Mouse (Mus musculus) heart, postnatal 0 days (tissue): ENCODE results near the gene Mif4gd. TPM values are rescaled to one million over a fixed set of nuclear protein-coding genes. Genes with fewer than 3 reads are reported as not detected.

Experiments used
- ATAC-seq: fragments of 200-750 bp; cut with Nextera tagmentation; 2 replicates; pipeline ENCODE4 v1.8.0; 2017; ENCODE audit warnings: low read depth, moderate number of reproducible peaks, moderate library complexity; ENCODE audit not compliant: insufficient read depth
- DNase-seq: peaks from one replicate; pipeline ENCODE4 v3.0.0-alpha.2; 2016; ENCODE audit warnings: low spot score
- H3K27ac ChIP-seq: fragments of 300-500 bp; sonication (generic); 2 replicates; pipeline ENCODE4 v1.5.1; 2014; ENCODE audit warnings: low read depth, mild to moderate bottlenecking
- H3K27me3 ChIP-seq: fragments of 300-500 bp; sonication (generic); 2 replicates; pipeline ENCODE4 v1.6.1; 2014; ENCODE audit warnings: low read length, mixed read lengths; ENCODE audit not compliant: control insufficient read depth, insufficient read depth
- H3K36me3 ChIP-seq: fragments of 300-500 bp; sonication (generic); replicated peaks from 2 replicates; pipeline ENCODE4 v1.6.1; 2014; ENCODE audit warnings: low read length, mixed read lengths; ENCODE audit not compliant: control insufficient read depth, insufficient read depth
- H3K4me1 ChIP-seq: fragments of 300-500 bp; sonication (generic); 2 replicates; pipeline ENCODE4 v1.6.1; 2014; ENCODE audit warnings: antibody characterized with exemption; ENCODE audit not compliant: control insufficient read depth, insufficient read depth
- H3K4me2 ChIP-seq: fragments of 300-500 bp; sonication (generic); 2 replicates; pipeline ENCODE4 v1.6.1; 2014; ENCODE audit warnings: low read depth, mild to moderate bottlenecking, low read length, moderate library complexity
- H3K4me3 ChIP-seq: fragments of 300-500 bp; sonication (generic); 2 replicates; pipeline ENCODE4 v1.5.1; 2014; ENCODE audit warnings: low read depth, low read length
- H3K9ac ChIP-seq: fragments of 300-500 bp; sonication (generic); replicated peaks from 2 replicates; pipeline ENCODE4 v1.6.1; 2014; ENCODE audit warnings: low read depth, low read length, mixed read lengths
- H3K9me3 ChIP-seq: fragments of 300-500 bp; sonication (generic); replicated peaks from 2 replicates; pipeline ENCODE4 v1.6.1; 2016; ENCODE audit warnings: low read length; ENCODE audit not compliant: control insufficient read depth
- CTCF ChIP-seq: IDR thresholded peaks from 2 replicates; pipeline ENCODE4 v1.5.1; 2016; ENCODE audit warnings: antibody characterized with exemption, control low read depth, low read depth
- EP300 ChIP-seq: IDR thresholded peaks from 2 replicates; pipeline ENCODE4 v1.6.1; 2016; ENCODE audit warnings: antibody characterized with exemption, low read depth
- WGBS: fragments of 180-500 bp; shearing (Covaris S2); extraction: QIAGEN DNeasy Blood & Tissue Kit; methylation state at CpG from one replicate; pipeline ENCODE4 v1.1.7; 2014; 5-methylcytosine and 5-hydroxymethylcytosine counted together
- polyA plus RNA-seq: library from polyadenylated mRNA; unstranded; fragments of >200 nt; fragmentation: Nextera tagmentation; extraction: Ambion mirVana; gene quantifications from 2 replicates; pipeline ENCODE4 v1.2.1, GENCODE M21; 2015
- total RNA-seq: library from RNA; depleted of rRNA; stranded (reverse); fragments of >200 nt; gene quantifications from 2 replicates; pipeline ENCODE4 v1.2.3, GENCODE M21; 2014; ENCODE audit warnings: low replicate concordance

Gene Mif4gd
- total and polyA plus RNA-seq, 2 experiments from 2014 or later, result 34.1 to 38.4 TPM

GRCm38 (mm10) chr11:115632247-115632646 is 19.5 kb upstream of the Mif4gd start:
- ATAC-seq, result no peak

GRCm38 (mm10) chr11:115631505-115631890 is 18.7 kb upstream of the Mif4gd start:
- no peaks in the 10 kb centered on the region for H3K9me3 ChIP-seq
- H3K4me1 ChIP-seq, result peaks cover 5% of the 10 kb centered on the region; the same call in 1 of the 2 replicates
- no peak overlapping the region for H3K4me2 ChIP-seq
- no peak overlapping the region for H3K9ac ChIP-seq
- H3K27me3 ChIP-seq, result no peaks in the 10 kb centered on the region
- no peak overlapping the region for H3K27ac ChIP-seq
- 19% methylated on average over 3 of the region's 3 CpGs for WGBS
- no peaks in the 10 kb centered on the region for H3K36me3 ChIP-seq
- peak; percentile 36 for DNase-seq
- H3K4me3 ChIP-seq, result no peak overlapping the region
- no peak for ATAC-seq
- TF ChIP-seq CTCF, result peak; percentile 63
- TF ChIP-seq EP300, result no peak

More at GRCm38 (mm10) chr11:115632247-115632646, 19.5 kb upstream of the Mif4gd start:
- Histone ChIP-seq H3K36me3 (no peaks in the 10 kb centered on the region), H3K4me2 (no peak overlapping the region), H3K27me3 (no peaks in the 10 kb centered on the region), H3K9ac (no peak overlapping the region), H3K4me1 (peaks cover 4% of the 10 kb centered on the region; the same call in 1 of the 2 replicates), H3K9me3 (no peaks in the 10 kb centered on the region), H3K4me3 (no peak overlapping the region), H3K27ac (no peak overlapping the region)
- no peak for TF ChIP-seq EP300
- no peak for TF ChIP-seq CTCF
- no peak for DNase-seq
- 69% methylated on average over 7 of the region's 7 CpGs for WGBS

DNA sequence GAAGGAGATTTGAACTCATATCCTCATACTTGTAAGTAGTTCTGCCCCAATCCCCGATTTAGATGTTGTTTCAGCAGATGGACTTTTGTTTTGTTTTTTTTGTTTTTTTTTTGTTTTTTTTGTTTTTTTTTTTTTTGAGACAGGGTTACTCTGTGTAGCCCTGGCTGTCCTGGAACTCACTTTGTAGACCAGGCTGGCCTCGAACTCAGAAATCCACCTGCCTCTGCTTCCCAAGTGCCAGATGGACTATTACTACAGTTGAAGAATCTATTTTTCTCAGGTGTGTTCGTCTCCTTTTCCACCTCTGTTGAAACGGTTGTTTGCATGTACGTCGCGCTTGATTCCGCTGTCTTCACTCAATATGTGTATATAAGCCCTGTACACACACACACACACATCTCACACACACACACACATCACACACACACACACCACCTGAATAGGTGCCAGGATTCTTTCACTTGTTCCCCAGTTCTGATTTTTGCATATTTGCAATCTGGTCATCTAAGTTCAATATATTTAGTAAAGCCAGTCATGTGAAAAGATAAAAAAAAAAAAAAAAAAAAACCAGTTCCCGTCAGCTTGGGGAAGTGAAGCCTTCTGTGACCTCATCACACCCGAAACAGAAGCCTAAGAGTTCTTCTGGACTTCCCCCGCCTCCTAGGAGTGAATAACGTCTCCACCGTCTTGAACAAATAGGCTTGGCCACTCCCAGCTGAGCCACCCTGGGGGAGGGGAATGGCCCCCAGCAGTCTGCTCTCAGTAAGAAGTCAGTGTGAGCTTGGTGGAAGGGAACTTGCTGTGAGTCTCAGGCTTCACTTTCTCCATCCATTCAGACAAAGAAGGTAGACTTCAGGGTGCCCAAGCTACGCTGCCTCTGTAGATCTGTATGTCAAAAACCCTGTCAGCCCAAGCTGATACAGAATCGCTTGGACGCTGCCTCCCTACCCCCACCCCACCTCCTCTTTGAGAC is 18.0 kb upstream of the Mif4gd start:
- Histone ChIP-seq H3K9me3 (no peaks in the 10 kb centered on the region), H3K9ac (no peak overlapping the region), H3K4me3 (no peak overlapping the region), H3K4me2 (no peak overlapping the region), H3K27me3 (no peaks in the 10 kb centered on the region), H3K4me1 (peaks cover 5% of the 10 kb centered on the region; the same call in 1 of the 2 replicates), H3K36me3 (no peaks in the 10 kb centered on the region), H3K27ac (no peak overlapping the region)
- TF ChIP-seq EP300, result no peak
- no peak for TF ChIP-seq CTCF
- 48% methylated on average over 16 of the region's 16 CpGs for WGBS
- DNase-seq (no peak), ATAC-seq (no peak)

- no peaks in the 10 kb centered on the region for H3K36me3 ChIP-seq
- H3K4me2 ChIP-seq, result no peak overlapping the region
- ATAC-seq, result no peak
- 79% methylated on average over 13 of the region's 13 CpGs for WGBS
- H3K27ac ChIP-seq, result no peak overlapping the region
- H3K9ac ChIP-seq, result no peak overlapping the region
- H3K27me3 ChIP-seq, result no peaks in the 10 kb centered on the region
- DNase-seq, result no peak
- TF ChIP-seq CTCF (no peak), EP300 (no peak)
- H3K4me3 ChIP-seq, result no peak overlapping the region
- H3K9me3 ChIP-seq, result no peaks in the 10 kb centered on the region
- H3K4me1 ChIP-seq, result peaks cover 5% of the 10 kb centered on the region; the same call in 1 of the 2 replicates
Observed at GRCm38 (mm10) chr11:115629734-115630531, 17.2 kb upstream of the Mif4gd start.

DNA sequence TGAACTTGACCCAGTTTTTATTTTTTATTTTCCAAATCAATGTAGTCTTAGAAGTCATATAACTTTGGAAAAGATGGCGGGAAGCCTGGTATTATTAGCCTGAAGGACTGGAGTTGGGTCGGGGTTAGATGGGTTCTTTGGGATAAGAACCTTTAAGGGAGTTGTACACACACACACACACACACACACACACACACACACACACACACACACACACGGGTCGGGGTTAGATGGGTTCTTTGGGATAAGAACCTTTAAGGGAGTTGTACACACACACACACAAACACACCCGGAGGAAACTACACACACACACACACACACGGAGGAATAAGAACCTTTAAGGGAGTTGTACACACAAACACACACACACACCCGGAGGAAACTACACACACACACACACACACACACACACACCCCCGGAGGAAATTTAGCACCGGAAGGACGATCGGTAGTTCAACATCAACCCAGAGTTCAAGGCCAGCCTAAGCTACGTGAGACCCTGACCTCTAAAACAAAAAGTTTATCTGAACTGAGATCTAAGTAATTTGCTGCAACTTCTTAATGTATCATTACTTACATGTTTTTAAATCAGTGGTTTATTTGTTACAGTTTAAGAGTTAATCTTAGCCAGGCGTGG is 15.8 kb upstream of the Mif4gd start:
- peak overlapping the region; percentile 19; the same call in 1 of the 2 replicates for H3K27ac ChIP-seq
- WGBS, result 51% methylated on average over 13 of the region's 13 CpGs
- 0 out of 2 replicates have a peak overlapping the region, but pooled peaks have one; percentile 34 for H3K9ac ChIP-seq
- H3K36me3 ChIP-seq, result peaks cover 3% of the 10 kb centered on the region; the same call in 1 of the 2 replicates
- no peaks in the 10 kb centered on the region for H3K9me3 ChIP-seq
- H3K4me1 ChIP-seq, result peaks cover 5% of the 10 kb centered on the region; the same call in 1 of the 2 replicates
- peak overlapping the region; percentile 53 for H3K4me2 ChIP-seq
- DNase-seq (no peak), ATAC-seq (no peak)
- TF ChIP-seq CTCF, result no peak
- TF ChIP-seq EP300, result 0 out of 2 replicates have a peak, but pooled peaks have one; percentile 6
- peak overlapping the region; percentile 81 for H3K4me3 ChIP-seq
- no peaks in the 10 kb centered on the region for H3K27me3 ChIP-seq
